Mouse (Mus musculus): ENCODE results near the gene Fbxw5.
"Not testable (repeated sequence)": the region's sequence is repeated elsewhere in the genome, so short reads cannot be mapped to it uniquely, and the experiment has no call there.

The Fbxw5 gene

GRCm38 (mm10) chr2:25509912-25510311 is 9.4 kb downstream of the Fbxw5 start:
- peak; percentile 42 for DNase-seq (ENCODE audit: low read depth, low spot score)

- no peak for DNase-seq (ENCODE audit: low read depth, low spot score)
Observed at GRCm38 (mm10) chr2:25526510-25527302, 26.2 kb downstream of the Fbxw5 start.

GRCm38 (mm10) chr2:25533707-25534106 is 33.2 kb downstream of the Fbxw5 start:
- no peak for DNase-seq (ENCODE audit: low read depth, low spot score)

- DNase-seq (ENCODE audit: low read depth, low spot score): peak; percentile 90
Observed at GRCm38 (mm10) chr2:25534178-25534865, 33.8 kb downstream of the Fbxw5 start.

GRCm38 (mm10) chr2:25534866-25535182 is 34.3 kb downstream of the Fbxw5 start:
- DNase-seq (ENCODE audit: low read depth, low spot score): no peak

- no peak for DNase-seq (ENCODE audit: low read depth, low spot score)
Observed at GRCm38 (mm10) chr2:25536531-25536930, 36.0 kb downstream of the Fbxw5 start.

GRCm38 (mm10) chr2:25540541-25540948 is 40.0 kb downstream of the Fbxw5 start:
- no peak for DNase-seq (ENCODE audit: low read depth, low spot score)

- DNase-seq (ENCODE audit: low read depth, low spot score): no peak
Observed at GRCm38 (mm10) chr2:25541644-25542367, 41.3 kb downstream of the Fbxw5 start.

- DNase-seq (ENCODE audit: low read depth, low spot score): no peak
Observed at GRCm38 (mm10) chr2:25545996-25546810, 45.7 kb downstream of the Fbxw5 start.

GRCm38 (mm10) chr2:25546811-25547491 is 46.4 kb downstream of the Fbxw5 start, which contains the start of gene Traf2:
Gene Traf2, minus strand, starts transcription at chr2:25546940.
- DNase-seq (ENCODE audit: low read depth, low spot score): peak; percentile 99

GRCm38 (mm10) chr2:25549021-25549991 is 48.8 kb downstream of the Fbxw5 start:
- DNase-seq (ENCODE audit: low read depth, low spot score): peak; percentile 91

- peak; percentile 53 for DNase-seq (ENCODE audit: low read depth, low spot score)
Observed at GRCm38 (mm10) chr2:25551186-25551585, 50.6 kb downstream of the Fbxw5 start.

- DNase-seq (ENCODE audit: low read depth, low spot score): not testable (repeated sequence)
Observed at GRCm38 (mm10) chr2:25553171-25553786, 52.7 kb downstream of the Fbxw5 start.

All from A20 (cell line).